8 mouse cellular contexts compared by ENCODE assay signal in the genomic region with DNA sequence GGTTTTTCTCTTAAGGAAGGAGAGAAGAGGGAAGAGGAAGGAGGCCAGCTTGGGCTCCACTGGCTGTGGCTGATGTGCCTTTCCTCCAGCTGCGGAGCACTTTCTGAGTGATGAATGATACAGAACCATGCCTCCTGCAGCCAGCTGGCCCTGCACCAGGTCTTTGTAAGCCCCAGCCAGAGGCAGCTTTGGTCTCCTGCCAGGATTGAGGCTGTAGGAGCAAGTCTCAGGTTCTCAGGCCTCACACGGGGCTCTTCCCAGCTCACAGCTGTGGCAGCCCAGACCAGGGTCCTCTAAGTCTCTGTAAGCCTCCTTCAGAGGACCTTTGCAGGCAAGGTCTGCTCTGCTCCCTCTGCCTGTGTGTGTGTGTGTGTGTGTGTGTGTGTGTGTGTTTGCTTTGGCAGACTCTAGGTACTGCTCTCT.
A peak's percentile ranks its signal among the peaks of the same experiment; 100 is the strongest.
DNase-seq lines count a peak whose midpoint lies in the region; ATAC-seq lines count a peak whose summit lies in the region.

No protein-coding gene starts in this region.

- peak overlapping the region; percentile 9 for H3K4me2 ChIP-seq in lung, embryonic 16.5 days (ENCODE audit: low read depth, low read length)

- H3K27ac ChIP-seq in lung, embryonic 16.5 days (ENCODE audit: low read length): peak overlapping the region; percentile 84

- H3K27me3 ChIP-seq in lung, embryonic 16.5 days (ENCODE audit: control insufficient read depth, insufficient read depth, low read depth, low read length): no peaks in the 10 kb centered on the region

- no peak overlapping the region for H3K4me3 ChIP-seq in lung, embryonic 16.5 days (ENCODE audit: low read length)

- ATAC-seq in hematopoietic stem cell, adult 5-6 weeks (replicated peaks in 1 of 2; ENCODE audit: insufficient read depth in 1 of 2, low FRiP score in 2 of 2, low TSS enrichment in 1 of 2, low read depth in 1 of 2, poor library complexity in 2 of 2, severe bottlenecking in 2 of 2): peak; percentile 86 to 90
- ATAC-seq in lung, embryonic 16.5 days (ENCODE audit: low read depth): peak; percentile 93
- ATAC-seq in activated CD4-positive, CD25-positive, alpha-beta regulatory T cell, adult 4 months: no peak

- peaks cover 29% of the 10 kb centered on the region for H3K4me1 ChIP-seq in lung, embryonic 16.5 days (replicated peaks; ENCODE audit: control insufficient read depth, insufficient read depth, low read length)

- no peaks in the 10 kb centered on the region for H3K36me3 ChIP-seq in lung, embryonic 16.5 days (ENCODE audit: control insufficient read depth, insufficient read depth, low read length)

- 0% methylated on average over 2 of the region's 2 CpGs for WGBS in lung, embryonic 16.5 days

- peak overlapping the region; percentile 35; the same call in 1 of the 2 replicates for H3K9ac ChIP-seq in lung, embryonic 16.5 days (ENCODE audit: low read length)

- H3K9me3 ChIP-seq in lung, embryonic 16.5 days (ENCODE audit: control insufficient read depth, low read length): no peaks in the 10 kb centered on the region

- DNase-seq in 3T3-L1 (ENCODE audit: low read depth, low spot score): peak; percentile 98
- DNase-seq in adrenal gland, postnatal 4 days (ENCODE audit: low spot score in 2 of 2): peak; percentile 49 to 74
- DNase-seq in frontal cortex, postnatal 25 days (ENCODE audit: low spot score in 2 of 2): peak; percentile 24 to 30
- peak; percentile 66 to 74 for DNase-seq in layer of hippocampus, postnatal 10 days (ENCODE audit: low spot score in 2 of 2)
- DNase-seq in retina, postnatal 7 days (ENCODE audit: low read depth, low spot score): peak; percentile 29

Comparison
In these comparisons a context has a peak if more than half of its experiments do, and no peak if none do; other contexts are left out.
1. DNase-seq: peak in every context shown above with its lines; median percentile 98 in 3T3-L1; 70 in layer of hippocampus, postnatal 10 days; 62 in adrenal gland, postnatal 4 days; 29 in retina, postnatal 7 days; 27 in frontal cortex, postnatal 25 days.